Mouse (Mus musculus): ENCODE results near the gene Ip6k3. TPM values are rescaled to one million over a fixed set of nuclear protein-coding genes. Genes with fewer than 3 reads are reported as not detected.

Gene Ip6k3
- polyA plus RNA-seq, 1 experiment = 29.7 TPM

DNA sequence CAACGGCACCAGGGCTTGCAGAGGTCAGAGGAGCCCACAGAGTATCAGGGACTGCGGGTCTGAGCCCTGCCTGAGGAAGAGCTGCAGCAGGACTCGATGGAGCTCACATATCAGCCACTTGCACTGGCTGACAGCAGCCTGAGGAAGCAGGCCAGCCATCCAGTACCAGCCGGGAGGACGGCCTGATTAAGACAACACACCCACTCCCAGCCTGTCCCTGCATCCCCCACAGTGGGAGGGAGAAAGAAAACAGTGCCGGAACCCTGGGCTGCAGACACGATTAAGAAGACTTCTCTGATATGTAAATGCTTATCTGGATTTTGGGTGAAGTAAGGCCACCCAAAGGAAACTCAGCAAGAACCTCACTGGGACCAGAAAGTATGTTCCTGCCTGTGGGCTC is 32.3 kb upstream of the Ip6k3 start:
- Histone ChIP-seq H3K27me3 (ENCODE audit: control insufficient read depth, insufficient read depth, insufficient read length) (no peaks in the 10 kb centered on the region), H3ac (ENCODE audit: control insufficient read depth, insufficient read length) (no peak overlapping the region), H3K79me2 (ENCODE audit: control insufficient read depth, insufficient read depth) (peaks cover 17% of the 10 kb centered on the region), H3K4me2 (ENCODE audit: low read depth) (no peak overlapping the region), H3K4me3 (no peak overlapping the region), H3K36me3 (ENCODE audit: control insufficient read depth, insufficient read depth) (no peaks in the 10 kb centered on the region)
- TF ChIP-seq POLR2A (IDR thresholded peaks at IDR 0.05; ENCODE audit: insufficient read length, low read depth) (no peak), POLR2AphosphoS2 (IDR thresholded peaks at IDR 0.05; ENCODE audit: insufficient read length, low read depth) (peak; percentile 9)

- peaks cover 17% of the 10 kb centered on the region for H3K79me2 ChIP-seq (ENCODE audit: control insufficient read depth, insufficient read depth)
- no peak overlapping the region for H3ac ChIP-seq (ENCODE audit: control insufficient read depth, insufficient read length)
- peaks cover 5% of the 10 kb centered on the region for H3K36me3 ChIP-seq (ENCODE audit: control insufficient read depth, insufficient read depth)
- no peak for TF ChIP-seq MAX (IDR thresholded peaks at IDR 0.05; ENCODE audit: low read depth)
- TF ChIP-seq MYOD1 (IDR thresholded peaks at IDR 0.05; ENCODE audit: control insufficient read depth in 1 of 3, insufficient read length in 2 of 3, low read depth in 2 of 3) = no peak
- TF ChIP-seq TCF12 (IDR thresholded peaks at IDR 0.05; ENCODE audit: insufficient read depth, poor library complexity, severe bottlenecking) = no peak
- no peak for TF ChIP-seq SRF (IDR thresholded peaks at IDR 0.05; ENCODE audit: control insufficient read depth, insufficient read length, low read depth)
- TF ChIP-seq TCF3 (IDR thresholded peaks at IDR 0.05; ENCODE audit: insufficient read length, low read depth) = no peak
- no peak for TF ChIP-seq POLR2AphosphoS2 (IDR thresholded peaks at IDR 0.05; ENCODE audit: insufficient read length, low read depth)
- TF ChIP-seq E2F4 (IDR thresholded peaks at IDR 0.05; ENCODE audit: insufficient read depth) = no peak
- no peak for TF ChIP-seq POLR2A (IDR thresholded peaks at IDR 0.05; ENCODE audit: insufficient read length, low read depth)
- no peak for TF ChIP-seq CEBPB (IDR thresholded peaks at IDR 0.05; ENCODE audit: insufficient read depth, poor library complexity, severe bottlenecking)
- no peak for TF ChIP-seq USF1 (IDR thresholded peaks at IDR 0.05; ENCODE audit: low read depth)
- no peak for TF ChIP-seq MYOG (IDR thresholded peaks at IDR 0.05; ENCODE audit: control insufficient read depth in 1 of 3, insufficient read depth in 1 of 3, insufficient read length in 2 of 3, low read depth in 2 of 3)
- TF ChIP-seq REST (IDR thresholded peaks at IDR 0.05; ENCODE audit: insufficient read depth, insufficient read length) = no peak
- H3K27me3 ChIP-seq (ENCODE audit: control insufficient read depth, insufficient read depth, insufficient read length) = no peaks in the 10 kb centered on the region
- H3K4me2 ChIP-seq (ENCODE audit: low read depth) = no peak overlapping the region
- H3K4me3 ChIP-seq = no peak overlapping the region
These were observed 31.6 kb upstream of the Ip6k3 start for GRCm38 (mm10) chr17:27199205-27199604.

GRCm38 (mm10) chr17:27196206-27196605 is 28.6 kb upstream of the Ip6k3 start:
- no peak for TF ChIP-seq SRF (IDR thresholded peaks at IDR 0.05; ENCODE audit: control insufficient read depth, insufficient read length, low read depth)
- TF ChIP-seq USF1 (IDR thresholded peaks at IDR 0.05; ENCODE audit: low read depth) = no peak
- no peak for TF ChIP-seq POLR2AphosphoS2 (IDR thresholded peaks at IDR 0.05; ENCODE audit: insufficient read length, low read depth)
- no peak for TF ChIP-seq TCF3 (IDR thresholded peaks at IDR 0.05; ENCODE audit: insufficient read length, low read depth)
- no peak for TF ChIP-seq REST (IDR thresholded peaks at IDR 0.05; ENCODE audit: insufficient read depth, insufficient read length)
- TF ChIP-seq MYOG (IDR thresholded peaks at IDR 0.05; ENCODE audit: control insufficient read depth in 1 of 3, insufficient read depth in 1 of 3, insufficient read length in 2 of 3, low read depth in 2 of 3) = no peak
- no peak for TF ChIP-seq E2F4 (IDR thresholded peaks at IDR 0.05; ENCODE audit: insufficient read depth)
- no peak for TF ChIP-seq MYOD1 (IDR thresholded peaks at IDR 0.05; ENCODE audit: control insufficient read depth in 1 of 3, insufficient read length in 2 of 3, low read depth in 2 of 3)

GRCm38 (mm10) chr17:27194258-27195185 is 26.9 kb upstream of the Ip6k3 start:
- Histone ChIP-seq H3K4me2 (ENCODE audit: low read depth) (no peak overlapping the region), H3K27me3 (ENCODE audit: control insufficient read depth, insufficient read depth, insufficient read length) (no peaks in the 10 kb centered on the region), H3K4me3 (no peak overlapping the region), H3K36me3 (ENCODE audit: control insufficient read depth, insufficient read depth) (peaks cover 10% of the 10 kb centered on the region), H3K79me2 (ENCODE audit: control insufficient read depth, insufficient read depth) (no peaks in the 10 kb centered on the region), H3ac (ENCODE audit: control insufficient read depth, insufficient read length) (no peak overlapping the region)
- TF ChIP-seq TCF12 (IDR thresholded peaks at IDR 0.05; ENCODE audit: insufficient read depth, poor library complexity, severe bottlenecking) (no peak), TCF3 (IDR thresholded peaks at IDR 0.05; ENCODE audit: insufficient read length, low read depth) (no peak), POLR2A (IDR thresholded peaks at IDR 0.05; ENCODE audit: insufficient read length, low read depth) (no peak), MYOD1 (IDR thresholded peaks at IDR 0.05; ENCODE audit: control insufficient read depth in 1 of 3, insufficient read length in 2 of 3, low read depth in 2 of 3) (no peak)

More at GRCm38 (mm10) chr17:27196206-27196605, 28.6 kb upstream of the Ip6k3 start:
- H3K36me3 ChIP-seq (ENCODE audit: control insufficient read depth, insufficient read depth) = peaks cover 10% of the 10 kb centered on the region
- H3K27me3 ChIP-seq (ENCODE audit: control insufficient read depth, insufficient read depth, insufficient read length) = no peaks in the 10 kb centered on the region
- H3K79me2 ChIP-seq (ENCODE audit: control insufficient read depth, insufficient read depth) = no peaks in the 10 kb centered on the region
- no peak overlapping the region for H3K4me2 ChIP-seq (ENCODE audit: low read depth)
- H3K4me3 ChIP-seq = no peak overlapping the region
- H3ac ChIP-seq (ENCODE audit: control insufficient read depth, insufficient read length) = no peak overlapping the region

GRCm38 (mm10) chr17:27191804-27192203 is 24.2 kb upstream of the Ip6k3 start:
- H3K27me3 ChIP-seq (ENCODE audit: control insufficient read depth, insufficient read depth, insufficient read length) = no peaks in the 10 kb centered on the region
- no peak overlapping the region for H3K4me2 ChIP-seq (ENCODE audit: low read depth)
- H3K4me3 ChIP-seq = no peak overlapping the region
- H3ac ChIP-seq (ENCODE audit: control insufficient read depth, insufficient read length) = no peak overlapping the region
- peaks cover 10% of the 10 kb centered on the region for H3K36me3 ChIP-seq (ENCODE audit: control insufficient read depth, insufficient read depth)
- TF ChIP-seq MYOD1 (IDR thresholded peaks at IDR 0.05; ENCODE audit: control insufficient read depth in 1 of 3, insufficient read length in 2 of 3, low read depth in 2 of 3) = peak in 2 of 3 experiments; percentile 84 to 87
- TF ChIP-seq USF1 (IDR thresholded peaks at IDR 0.05; ENCODE audit: low read depth) = no peak
- no peak for TF ChIP-seq POLR2AphosphoS2 (IDR thresholded peaks at IDR 0.05; ENCODE audit: insufficient read length, low read depth)
- no peak for TF ChIP-seq MAX (IDR thresholded peaks at IDR 0.05; ENCODE audit: low read depth)
- TF ChIP-seq MYOG (IDR thresholded peaks at IDR 0.05; ENCODE audit: control insufficient read depth in 1 of 3, insufficient read depth in 1 of 3, insufficient read length in 2 of 3, low read depth in 2 of 3) = peak in 2 of 3 experiments; percentile 48 to 73
- TF ChIP-seq POLR2A (IDR thresholded peaks at IDR 0.05; ENCODE audit: insufficient read length, low read depth) = no peak
- no peak for TF ChIP-seq REST (IDR thresholded peaks at IDR 0.05; ENCODE audit: insufficient read depth, insufficient read length)
- TF ChIP-seq CEBPB (IDR thresholded peaks at IDR 0.05; ENCODE audit: insufficient read depth, poor library complexity, severe bottlenecking) = no peak
- no peak for TF ChIP-seq TCF3 (IDR thresholded peaks at IDR 0.05; ENCODE audit: insufficient read length, low read depth)
- no peaks in the 10 kb centered on the region for H3K79me2 ChIP-seq (ENCODE audit: control insufficient read depth, insufficient read depth)

Measured in myocyte (in vitro differentiated cells).